Mouse (Mus musculus) midbrain, embryonic 11.5 days (tissue): ENCODE measurements around the gene Mfsd5. TPM values are rescaled to one million over a fixed set of nuclear protein-coding genes. Genes with fewer than 3 reads are reported as not detected.

Experiments
- ATAC-seq: fragments of 200-750 bp; cut with Nextera tagmentation; 2 replicates; pipeline ENCODE4 v1.8.0; 2017; ENCODE audit warnings: moderate TSS enrichment, moderate library complexity; ENCODE audit not compliant: low FRiP score
- DNase-seq: peaks from one replicate; pipeline ENCODE4 v3.0.0; 2015; ENCODE audit warnings: low spot score; ENCODE audit errors: missing footprints
- H3K27ac ChIP-seq: fragments of 300-500 bp; sonication (generic); 2 replicates; pipeline ENCODE4 v1.5.1; 2014; ENCODE audit warnings: low read depth, low read length
- H3K27me3 ChIP-seq: fragments of 300-500 bp; sonication (generic); 2 replicates; pipeline ENCODE4 v1.6.1; 2014; ENCODE audit warnings: mild to moderate bottlenecking, low read length, moderate library complexity, mixed read lengths; ENCODE audit not compliant: control insufficient read depth, insufficient read depth
- H3K36me3 ChIP-seq: fragments of 300-500 bp; sonication (generic); 2 replicates; pipeline ENCODE4 v1.6.1; 2014; ENCODE audit warnings: mild to moderate bottlenecking, low read length, moderate library complexity, mixed read lengths; ENCODE audit not compliant: control insufficient read depth, insufficient read depth
- H3K4me1 ChIP-seq: fragments of 300-500 bp; sonication (generic); 2 replicates; pipeline ENCODE4 v1.6.1; 2014; ENCODE audit warnings: low read length; ENCODE audit not compliant: control insufficient read depth, insufficient read depth
- H3K4me2 ChIP-seq: fragments of 300-500 bp; sonication (generic); 2 replicates; pipeline ENCODE4 v1.6.1; 2014; ENCODE audit warnings: mild to moderate bottlenecking, moderate library complexity
- H3K4me3 ChIP-seq: fragments of 300-500 bp; sonication (generic); 2 replicates; pipeline ENCODE4 v1.5.1; 2014; ENCODE audit warnings: low read depth, low read length
- H3K9ac ChIP-seq: fragments of 300-500 bp; sonication (generic); 2 replicates; pipeline ENCODE4 v1.6.1; 2014; ENCODE audit warnings: low read length
- H3K9me3 ChIP-seq: fragments of 300-500 bp; sonication (generic); 2 replicates; pipeline ENCODE4 v1.6.1; 2016; ENCODE audit warnings: low read length; ENCODE audit not compliant: control insufficient read depth
- WGBS: fragments of 180-500 bp; shearing (Covaris S2); extraction: QIAGEN DNeasy Blood & Tissue Kit; methylation state at CpG from one replicate; pipeline ENCODE4 v1.1.7; 2014; 5-methylcytosine and 5-hydroxymethylcytosine counted together
- polyA plus RNA-seq: library from polyadenylated mRNA; unstranded; fragments of >200 nt; fragmentation: Nextera tagmentation; extraction: Ambion mirVana; gene quantifications from 2 replicates; pipeline ENCODE4 v1.2.1, GENCODE M21; 2014

The Mfsd5 gene
- polyA plus RNA-seq, 1 experiment from 2014 or later: 53.0 TPM

DNA sequence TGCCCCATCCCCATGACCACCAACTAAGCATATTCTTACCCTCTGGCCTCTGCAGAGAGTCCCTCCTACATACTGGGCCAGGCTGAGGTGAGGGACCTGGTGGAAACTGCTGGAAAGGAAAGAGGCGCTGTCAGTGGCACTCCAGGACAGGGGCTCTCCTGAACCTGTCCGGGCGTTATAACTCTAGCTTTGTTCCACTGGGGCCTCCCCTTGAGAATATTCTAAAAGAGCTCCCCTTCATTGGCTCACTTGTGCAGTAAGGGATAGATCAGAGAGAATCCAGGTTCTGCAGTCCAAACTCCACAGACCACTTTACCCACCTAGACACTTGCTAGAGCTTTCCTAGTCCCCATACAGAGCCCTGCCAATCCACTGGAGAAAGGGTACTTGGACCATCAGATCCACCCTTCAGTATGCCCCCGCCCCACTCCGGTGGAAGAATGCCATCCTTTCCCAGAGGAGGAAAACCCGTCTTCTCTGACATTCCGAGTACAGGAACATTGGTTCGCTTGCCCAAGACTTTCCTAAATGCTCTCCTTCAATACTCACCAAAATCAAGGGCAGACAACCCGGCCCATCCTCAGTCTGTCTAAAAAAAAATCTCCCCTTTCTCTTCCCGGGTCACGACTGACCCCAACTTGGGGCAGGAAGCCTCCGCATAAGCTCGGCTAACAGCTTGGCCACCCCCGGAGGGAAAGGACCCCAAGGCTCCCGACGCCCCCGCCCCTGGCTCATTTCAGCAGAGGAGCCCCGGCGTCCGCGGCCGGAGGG is 22.6 kb upstream of the Mfsd5 start:
- WGBS: 7% methylated on average over 22 of the region's 22 CpGs
- ATAC-seq: no peak; the same call in 1 of the 2 replicates
- H3K4me1 ChIP-seq: peaks cover 16% of the 10 kb centered on the region
- peak; percentile 93 for DNase-seq
- no peaks in the 10 kb centered on the region for H3K36me3 ChIP-seq
- H3K27ac ChIP-seq: no peak overlapping the region
- peak overlapping the region; percentile 74 for H3K4me2 ChIP-seq
- peaks cover 34% of the 10 kb centered on the region for H3K27me3 ChIP-seq
- peak overlapping the region; percentile 63 for H3K9ac ChIP-seq
- H3K4me3 ChIP-seq: peak overlapping the region; percentile 49
- no peaks in the 10 kb centered on the region for H3K9me3 ChIP-seq

DNA sequence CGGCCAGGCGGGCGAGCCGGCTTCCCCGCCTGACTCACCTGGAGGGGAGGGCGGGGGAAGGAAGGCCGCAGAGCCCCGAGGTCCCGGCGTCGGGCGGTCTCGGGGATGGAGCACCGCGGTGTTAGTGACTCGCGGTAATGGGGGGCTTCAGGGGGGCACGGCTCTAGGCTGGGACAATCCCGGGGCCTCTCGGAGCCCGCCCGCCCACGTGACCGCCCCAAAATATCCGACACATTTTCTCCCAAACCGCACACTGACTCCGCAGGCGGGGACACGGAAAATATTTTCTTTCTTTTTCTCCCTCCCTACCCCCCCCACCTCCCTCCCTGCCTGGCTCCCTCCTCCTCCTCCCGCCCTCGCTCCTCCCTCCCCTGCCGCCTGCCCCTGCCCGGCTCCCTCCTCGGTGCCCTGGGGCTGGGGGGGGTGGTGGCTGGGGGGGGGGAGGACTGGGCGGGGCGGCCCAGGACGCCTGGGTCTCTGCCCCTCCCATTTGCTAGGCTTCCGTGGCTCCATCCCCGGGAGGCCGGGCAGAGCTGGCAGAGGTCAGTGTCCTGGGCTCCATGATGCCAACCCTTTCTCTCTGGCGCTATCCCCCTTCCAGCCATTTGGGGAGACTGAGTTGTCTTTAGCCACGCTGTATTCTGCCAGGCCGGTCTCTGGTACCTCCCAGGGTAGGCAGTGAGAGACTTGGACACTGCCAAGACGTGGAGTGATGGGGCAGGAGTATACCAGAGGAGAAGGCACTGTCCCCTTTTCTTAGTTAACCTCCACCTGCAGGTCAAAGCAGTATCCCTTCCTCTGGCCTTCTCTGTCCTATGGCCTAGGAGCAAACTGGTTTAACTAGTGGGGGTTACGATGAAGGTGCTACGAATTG is 21.8 kb upstream of the Mfsd5 start, which contains the start of gene Rarg:
TSS of gene Rarg (minus strand) at position 316 of the 874 bp plus-strand sequence.
- H3K4me2 ChIP-seq: peak within 1 kb of the TSS; percentile 74
- H3K9me3 ChIP-seq: no peaks in the 10 kb centered on the region
- H3K4me3 ChIP-seq: peak within 1 kb of the TSS; percentile 49
- under 1% methylated on average over 35 of the region's 46 CpGs for WGBS
- peaks cover 34% of the 10 kb centered on the region for H3K27me3 ChIP-seq
- peak within 1 kb of the TSS; percentile 63 for H3K9ac ChIP-seq
- H3K36me3 ChIP-seq: no peaks in the 10 kb centered on the region
- peaks cover 16% of the 10 kb centered on the region for H3K4me1 ChIP-seq
- no peak within 1 kb of the TSS for H3K27ac ChIP-seq
- peak; percentile 92 for DNase-seq
- ATAC-seq: peak; percentile 63; the same call in 1 of the 2 replicates

DNA sequence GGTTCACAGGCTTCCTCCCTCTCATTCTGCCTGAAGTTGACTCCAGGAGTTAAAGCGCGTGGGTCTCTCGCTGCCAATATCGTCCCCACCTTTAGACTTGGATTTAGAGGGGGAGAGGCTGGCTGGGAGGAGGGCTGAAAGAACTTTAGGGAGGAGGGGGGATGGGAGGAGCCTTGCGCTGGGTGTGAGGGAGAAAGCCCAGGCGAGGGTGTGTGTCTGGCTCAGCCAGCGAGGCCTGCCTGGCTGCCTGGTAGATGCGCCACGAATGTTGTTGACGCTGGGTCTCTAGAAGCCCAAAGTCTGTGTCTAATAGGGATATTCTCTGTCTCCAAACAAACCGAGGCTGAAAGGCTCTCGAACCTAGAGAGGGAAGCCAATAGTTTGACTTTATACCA is 21.2 kb upstream of the Mfsd5 start:
- ATAC-seq: no peak
- Histone ChIP-seq H3K27me3 (peaks cover 34% of the 10 kb centered on the region), H3K9ac (no peak overlapping the region), H3K4me3 (peak overlapping the region; percentile 49; the same call in 1 of the 2 replicates), H3K9me3 (no peaks in the 10 kb centered on the region), H3K4me2 (peak overlapping the region; percentile 74), H3K4me1 (peaks cover 16% of the 10 kb centered on the region), H3K27ac (no peak overlapping the region), H3K36me3 (no peaks in the 10 kb centered on the region)
- peak; percentile 92 for DNase-seq
- 3% methylated on average over 12 of the region's 12 CpGs for WGBS

DNA sequence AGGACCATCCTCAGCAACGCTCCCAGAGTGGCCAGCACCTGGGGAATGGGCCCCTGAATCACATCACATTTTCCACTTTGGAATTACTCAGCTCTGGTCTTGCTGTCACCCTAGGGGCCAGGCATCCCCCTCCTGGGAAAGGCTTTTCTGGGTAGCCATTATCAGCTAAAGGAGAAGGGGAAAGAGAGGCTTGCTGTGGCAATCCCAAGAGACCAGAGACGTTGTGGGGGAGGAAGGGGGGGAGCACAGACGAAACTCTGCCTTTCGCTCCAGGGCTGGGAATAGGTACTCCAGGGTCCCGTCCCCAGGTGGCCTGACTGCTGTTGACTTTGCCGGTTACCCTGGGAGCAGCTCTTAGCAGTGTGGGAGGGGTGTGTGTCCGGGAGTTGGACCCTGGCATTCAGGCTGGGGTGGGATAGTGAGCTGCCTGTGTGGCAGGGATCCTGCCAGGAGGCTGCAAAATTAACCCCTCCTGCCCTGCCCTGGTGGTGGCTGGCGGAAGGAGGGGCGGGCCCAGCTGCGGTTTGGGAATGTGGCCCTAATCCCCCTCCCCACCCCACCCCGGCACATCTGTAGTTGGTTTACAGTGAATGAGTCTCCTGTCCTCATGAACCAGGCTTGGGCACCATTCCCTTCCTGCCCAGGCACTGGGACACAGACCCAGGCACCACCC is 20.5 kb upstream of the Mfsd5 start:
- Histone ChIP-seq H3K9me3 (no peaks in the 10 kb centered on the region), H3K9ac (no peak overlapping the region), H3K4me3 (no peak overlapping the region), H3K4me1 (peaks cover 16% of the 10 kb centered on the region), H3K27ac (no peak overlapping the region), H3K27me3 (peaks cover 34% of the 10 kb centered on the region), H3K4me2 (peak overlapping the region; percentile 74; the same call in 1 of the 2 replicates), H3K36me3 (no peaks in the 10 kb centered on the region)
- peak; percentile 89 for DNase-seq
- 11% methylated on average over 8 of the region's 11 CpGs for WGBS
- no peak for ATAC-seq

DNA sequence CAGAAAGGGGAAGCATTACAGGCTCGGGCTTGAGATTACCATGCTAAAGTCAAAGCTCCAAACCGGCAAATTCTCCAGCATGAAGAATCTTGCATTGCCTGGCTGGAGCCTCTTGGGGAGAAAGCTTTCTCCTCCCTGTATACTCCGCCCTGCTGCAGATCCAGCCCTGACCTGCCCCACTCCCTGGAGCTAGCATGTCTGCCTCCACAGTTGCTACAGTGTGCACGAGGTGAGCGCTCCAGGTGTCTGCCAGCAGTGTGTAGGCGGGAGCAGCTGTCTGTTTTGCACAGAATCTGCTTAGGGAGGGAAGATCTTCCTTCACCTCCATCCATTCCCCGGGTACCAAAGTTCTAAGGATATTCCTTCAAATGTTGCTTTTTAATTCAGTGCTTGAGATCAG is 16.7 kb upstream of the Mfsd5 start:
- Histone ChIP-seq H3K4me1 (peaks cover 9% of the 10 kb centered on the region), H3K36me3 (no peaks in the 10 kb centered on the region), H3K9me3 (no peaks in the 10 kb centered on the region), H3K4me2 (no peak overlapping the region), H3K4me3 (no peak overlapping the region), H3K27ac (no peak overlapping the region), H3K27me3 (peaks cover 15% of the 10 kb centered on the region), H3K9ac (no peak overlapping the region)
- WGBS: 54% methylated on average over 7 of the region's 7 CpGs
- ATAC-seq (no peak), DNase-seq (no peak)

DNA sequence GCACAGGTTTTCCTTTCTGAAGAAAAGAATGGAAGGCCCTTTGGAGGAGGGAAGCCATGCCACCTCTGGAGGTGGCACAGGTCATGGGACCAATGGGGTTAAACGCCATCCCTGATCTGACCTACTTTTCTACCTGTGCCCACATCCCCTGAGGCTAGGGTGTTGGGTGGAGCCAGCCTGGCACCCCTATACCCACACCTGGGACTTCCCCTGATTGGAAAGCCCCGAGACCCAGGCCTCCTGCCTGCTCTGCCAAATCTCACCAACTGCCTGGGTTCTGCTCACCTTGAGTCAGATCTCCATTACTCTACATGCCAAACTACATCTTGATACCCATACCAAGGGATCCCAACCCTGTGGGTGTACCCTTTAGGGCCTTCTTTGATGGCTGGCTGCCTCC is 16.2 kb upstream of the Mfsd5 start:
- Histone ChIP-seq H3K27ac (no peak overlapping the region), H3K9ac (no peak overlapping the region), H3K9me3 (no peaks in the 10 kb centered on the region), H3K36me3 (no peaks in the 10 kb centered on the region), H3K27me3 (peaks cover 10% of the 10 kb centered on the region), H3K4me1 (peaks cover 4% of the 10 kb centered on the region), H3K4me2 (no peak overlapping the region), H3K4me3 (no peak overlapping the region)
- no peak for ATAC-seq
- 71% methylated on average over 2 of the region's 2 CpGs for WGBS
- DNase-seq: no peak

DNA sequence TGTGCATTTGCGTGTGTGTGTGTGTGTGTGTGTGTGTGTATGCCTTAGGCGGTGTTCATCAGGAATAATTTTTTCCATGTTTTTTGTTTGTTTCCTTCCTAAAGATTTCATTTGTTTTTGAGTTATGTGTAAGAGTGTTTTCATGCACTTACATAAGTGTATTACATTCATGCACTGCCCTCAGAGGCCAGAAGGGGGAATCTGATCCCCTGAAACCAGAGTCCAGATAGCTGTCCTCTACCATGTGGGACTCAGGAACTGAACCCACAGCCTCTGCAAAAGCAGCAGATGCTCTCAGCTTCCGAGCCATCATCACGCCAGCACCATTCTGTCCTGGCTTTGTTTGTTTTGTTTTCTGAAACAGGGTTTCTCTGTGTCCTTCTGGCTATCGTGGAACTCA is 13.7 kb upstream of the Mfsd5 start:
- H3K4me2 ChIP-seq: no peak overlapping the region
- 87% methylated on average over 5 of the region's 5 CpGs for WGBS
- ATAC-seq: no peak
- H3K4me1 ChIP-seq: no peaks in the 10 kb centered on the region; the same call in 1 of the 2 replicates
- DNase-seq: no peak
- H3K9ac ChIP-seq: no peak overlapping the region
- no peak overlapping the region for H3K27ac ChIP-seq
- H3K36me3 ChIP-seq: no peaks in the 10 kb centered on the region
- H3K27me3 ChIP-seq: peaks cover under 1% of the 10 kb centered on the region; the same call in 1 of the 2 replicates
- H3K4me3 ChIP-seq: no peak overlapping the region
- H3K9me3 ChIP-seq: no peaks in the 10 kb centered on the region

DNA sequence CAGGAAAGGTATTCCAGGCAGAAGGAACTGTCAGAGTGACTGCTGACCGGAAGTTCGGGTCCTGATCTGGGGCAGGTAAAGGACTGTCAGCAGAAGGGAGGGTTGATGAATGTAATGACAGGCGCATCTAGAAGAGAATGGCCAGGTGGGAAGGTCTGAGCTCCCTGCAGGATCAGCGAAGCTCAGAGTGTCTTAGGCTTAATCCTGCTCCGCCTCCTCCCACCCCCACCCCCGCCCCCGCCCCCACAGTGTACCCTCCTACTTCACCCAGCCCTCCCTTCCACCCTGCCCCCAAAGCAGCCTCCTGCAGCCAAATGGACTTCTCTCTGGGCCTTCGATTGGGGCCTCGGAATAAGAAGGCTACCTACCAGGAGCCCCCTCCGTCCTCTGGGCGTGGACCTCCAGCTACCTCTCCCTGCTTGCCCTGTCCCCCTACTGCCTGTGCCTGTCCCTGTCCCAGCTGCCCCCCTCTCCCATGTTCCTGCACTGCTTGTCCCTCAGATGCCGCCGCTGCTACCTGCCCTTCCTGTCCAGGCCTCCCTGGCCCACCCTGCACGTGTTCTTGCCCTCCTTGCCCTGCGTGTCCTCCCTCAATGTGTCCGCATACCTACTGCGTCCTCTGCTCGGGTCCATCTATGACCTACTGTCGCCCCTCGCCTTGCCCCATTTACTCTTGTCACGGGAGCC is 8.8 kb upstream of the Mfsd5 start, which contains the start of gene Gm9918:
TSS of gene Gm9918 (plus strand) at position 290 of the 687 bp plus-strand sequence.
- DNase-seq (no peak), ATAC-seq (0 out of 2 replicates have a peak, but pooled peaks have one; percentile 44)
- whole genome bisulfite sequencing: 6% methylated on average over 19 of the region's 21 CpGs
- peaks cover 3% of the 10 kb centered on the region; the same call in 1 of the 2 replicates for H3K27me3 ChIP-seq
- no peaks in the 10 kb centered on the region for H3K36me3 ChIP-seq
- H3K27ac ChIP-seq: no peak within 1 kb of the TSS
- no peaks in the 10 kb centered on the region; the same call in 1 of the 2 replicates for H3K4me1 ChIP-seq
- 0 out of 2 replicates have a peak within 1 kb of the TSS, but pooled peaks have one; percentile 3 for H3K9ac ChIP-seq
- peak within 1 kb of the TSS; percentile 37; the same call in 1 of the 2 replicates for H3K4me2 ChIP-seq
- no peak within 1 kb of the TSS for H3K4me3 ChIP-seq
- no peaks in the 10 kb centered on the region for H3K9me3 ChIP-seq
